Mouse (Mus musculus): ENCODE measurements around the gene Amn.

The Amn gene

GRCm38 (mm10) chr12:111270629-111271277, at the start of gene Amn:
Amn (plus strand) TSS chr12:111271095.
- no peak for DNase-seq (ENCODE audit: low spot score in 2 of 2)

GRCm38 (mm10) chr12:111225197-111225780, 45.6 kb upstream of the Amn start:
- no peak for DNase-seq (ENCODE audit: low spot score in 2 of 2)

GRCm38 (mm10) chr12:111227410-111227809, 43.5 kb upstream of the Amn start:
- DNase-seq (ENCODE audit: low spot score in 2 of 2) = no peak

GRCm38 (mm10) chr12:111228488-111228887, 42.4 kb upstream of the Amn start:
- no peak for DNase-seq (ENCODE audit: low spot score in 2 of 2)

GRCm38 (mm10) chr12:111230793-111231192, 40.1 kb upstream of the Amn start:
- no peak for DNase-seq (ENCODE audit: low spot score in 2 of 2)

- no peak for DNase-seq (ENCODE audit: low spot score in 2 of 2)
Measured at GRCm38 (mm10) chr12:111233798-111234197, 37.1 kb upstream of the Amn start.

GRCm38 (mm10) chr12:111234383-111234782, 36.5 kb upstream of the Amn start:
- no peak for DNase-seq (ENCODE audit: low spot score in 2 of 2)

GRCm38 (mm10) chr12:111235631-111236030, 35.3 kb upstream of the Amn start:
- DNase-seq (ENCODE audit: low spot score in 2 of 2) = no peak

GRCm38 (mm10) chr12:111237611-111238188, 33.2 kb upstream of the Amn start:
- DNase-seq (ENCODE audit: low spot score in 2 of 2) = no peak

- no peak for DNase-seq (ENCODE audit: low spot score in 2 of 2)
Measured at GRCm38 (mm10) chr12:111238345-111238744, 32.5 kb upstream of the Amn start.

GRCm38 (mm10) chr12:111238778-111239177, 32.1 kb upstream of the Amn start:
- no peak for DNase-seq (ENCODE audit: low spot score in 2 of 2)

GRCm38 (mm10) chr12:111239930-111240329, 31.0 kb upstream of the Amn start:
- DNase-seq (ENCODE audit: low spot score in 2 of 2) = no peak

GRCm38 (mm10) chr12:111241916-111242315, 29.0 kb upstream of the Amn start:
- DNase-seq (ENCODE audit: low spot score in 2 of 2) = no peak

- DNase-seq (ENCODE audit: low spot score in 2 of 2) = no peak
Measured at GRCm38 (mm10) chr12:111242346-111242745, 28.5 kb upstream of the Amn start.

- DNase-seq (ENCODE audit: low spot score in 2 of 2) = no peak
Measured at GRCm38 (mm10) chr12:111243733-111244132, 27.2 kb upstream of the Amn start.

GRCm38 (mm10) chr12:111245070-111245469, 25.8 kb upstream of the Amn start:
- DNase-seq (ENCODE audit: low spot score in 2 of 2) = no peak

GRCm38 (mm10) chr12:111246808-111247464, 24.0 kb upstream of the Amn start:
- no peak for DNase-seq (ENCODE audit: low spot score in 2 of 2)

- DNase-seq (ENCODE audit: low spot score in 2 of 2) = no peak
Measured at GRCm38 (mm10) chr12:111249095-111249494, 21.8 kb upstream of the Amn start.

- no peak for DNase-seq (ENCODE audit: low spot score in 2 of 2)
Measured at GRCm38 (mm10) chr12:111250116-111250515, 20.8 kb upstream of the Amn start.

- DNase-seq (ENCODE audit: low spot score in 2 of 2) = no peak
Measured at GRCm38 (mm10) chr12:111251227-111251626, 19.7 kb upstream of the Amn start.

- no peak for DNase-seq (ENCODE audit: low spot score in 2 of 2)
Measured at GRCm38 (mm10) chr12:111263650-111264049, 7.2 kb upstream of the Amn start.

GRCm38 (mm10) chr12:111265212-111265611, 5.7 kb upstream of the Amn start:
- DNase-seq (ENCODE audit: low spot score in 2 of 2) = no peak

GRCm38 (mm10) chr12:111266592-111266991, 4.3 kb upstream of the Amn start:
- DNase-seq (ENCODE audit: low spot score in 2 of 2) = no peak
